Mouse (Mus musculus) heart, embryonic 14.5 days (tissue): ENCODE data around the gene Crygf. TPM values are rescaled to one million over a fixed set of nuclear protein-coding genes. Genes with fewer than 3 reads are reported as not detected.
"Not testable (repeated sequence)": the region's sequence is repeated elsewhere in the genome, so short reads cannot be mapped to it uniquely, and the experiment has no call there.

ENCODE experiments used
- ATAC-seq: fragments of 200-750 bp; cut with Nextera tagmentation; 2 replicates; pipeline ENCODE4 v1.8.0; 2017; ENCODE audit warnings: low read depth, moderate TSS enrichment; ENCODE audit not compliant: insufficient number of reproducible peaks, insufficient read depth, low FRiP score
- H3K27ac ChIP-seq, 2 experiments: fragments of 200-500 bp in 1 of 2; fragments of 300-500 bp in 1 of 2; sonication (generic) in 1 of 2; replicated peaks in 1 of 2; 2 replicates each; pipeline ENCODE4 v1.5.1; 2012 to 2014; ENCODE audit warnings: low read depth in 2 of 2, low read length in 2 of 2, control low read depth in 1 of 2, mild to moderate bottlenecking in 1 of 2, mixed read lengths in 1 of 2; ENCODE audit not compliant: control insufficient read depth in 1 of 2, insufficient read depth in 1 of 2
- H3K27me3 ChIP-seq: fragments of 300-500 bp; sonication (generic); 2 replicates; pipeline ENCODE4 v1.6.1; 2014; ENCODE audit warnings: mild to moderate bottlenecking, low read length, control low read depth; ENCODE audit not compliant: control insufficient read depth, insufficient read depth
- H3K36me3 ChIP-seq: fragments of 300-500 bp; sonication (generic); 2 replicates; pipeline ENCODE4 v1.6.1; 2014; ENCODE audit warnings: mild to moderate bottlenecking, control low read depth, low read length, mixed read lengths; ENCODE audit not compliant: control insufficient read depth, insufficient read depth
- H3K4me1 ChIP-seq, 2 experiments: fragments of 200-500 bp in 1 of 2; fragments of 300-500 bp in 1 of 2; sonication (generic) in 1 of 2; 2 replicates each; pipeline ENCODE4 v1.6.1; 2012 to 2014; ENCODE audit warnings: low read length in 2 of 2, control low read depth in 1 of 2, mixed read lengths in 1 of 2; ENCODE audit not compliant: control insufficient read depth in 2 of 2, insufficient read depth in 2 of 2
- H3K4me2 ChIP-seq: fragments of 300-500 bp; sonication (generic); 2 replicates; pipeline ENCODE4 v1.6.1; 2014; ENCODE audit warnings: mild to moderate bottlenecking, low read length
- H3K4me3 ChIP-seq, 2 experiments: fragments of 200-500 bp in 1 of 2; fragments of 300-500 bp in 1 of 2; sonication (generic) in 1 of 2; 2 replicates each; pipeline ENCODE4 v1.5.1; 2012 to 2014; ENCODE audit warnings: low read length in 2 of 2, mild to moderate bottlenecking in 2 of 2, control low read depth in 1 of 2, low read depth in 1 of 2, moderate library complexity in 1 of 2; ENCODE audit not compliant: control insufficient read depth in 1 of 2, insufficient read depth in 1 of 2
- H3K9ac ChIP-seq: fragments of 300-500 bp; sonication (generic); 2 replicates; pipeline ENCODE4 v1.6.1; 2014; ENCODE audit warnings: mild to moderate bottlenecking, low read length
- H3K9me3 ChIP-seq: fragments of 300-500 bp; sonication (generic); 2 replicates; pipeline ENCODE4 v1.6.1; 2016; ENCODE audit warnings: low read length, control low read depth; ENCODE audit not compliant: control insufficient read depth
- WGBS: fragments of 180-500 bp; shearing (Covaris S2); extraction: QIAGEN DNeasy Blood & Tissue Kit; methylation state at CpG from one replicate; pipeline ENCODE4 v1.1.7; 2014; 5-methylcytosine and 5-hydroxymethylcytosine counted together
- polyA plus RNA-seq: library from polyadenylated mRNA; unstranded; fragments of >200 nt; fragmentation: Nextera tagmentation; extraction: Ambion mirVana; gene quantifications from 2 replicates; pipeline ENCODE4 v1.2.1, GENCODE M21; 2014

Crygf gene
- not detected in 2 replicates for polyA plus RNA-seq

DNA sequence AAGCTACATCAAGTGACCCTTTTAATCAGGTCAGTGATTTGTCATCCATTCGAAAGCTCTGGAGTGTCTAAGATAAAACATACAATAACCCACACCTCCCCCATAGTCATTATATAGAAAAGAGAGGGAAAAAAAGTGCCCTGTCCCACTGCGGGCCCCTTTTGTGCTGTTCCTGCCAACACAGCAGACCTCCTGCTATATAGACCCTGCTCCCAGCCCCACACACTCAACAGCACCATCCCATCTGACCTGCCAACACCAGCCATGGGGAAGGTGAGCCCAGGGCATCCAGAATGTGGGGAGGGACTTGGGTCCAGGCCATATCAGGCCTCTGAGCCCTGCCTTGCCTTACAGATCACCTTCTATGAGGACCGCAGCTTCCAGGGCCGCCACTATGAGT is at the start of gene Crygf:
Gene Crygf, plus strand, starts transcription at position 227 of the 400 bp plus-strand sequence.
- Histone ChIP-seq H3K36me3 (no peaks in the 10 kb centered on the region), H3K9me3 (no peaks in the 10 kb centered on the region), H3K27ac (no peak within 1 kb of the TSS), H3K4me3 (no peak within 1 kb of the TSS), H3K4me2 (no peak within 1 kb of the TSS), H3K4me1 (no peaks in the 10 kb centered on the region), H3K27me3 (no peaks in the 10 kb centered on the region), H3K9ac (no peak within 1 kb of the TSS)
- WGBS: 56% methylated on average over 4 of the region's 4 CpGs
- ATAC-seq: no peak

DNA sequence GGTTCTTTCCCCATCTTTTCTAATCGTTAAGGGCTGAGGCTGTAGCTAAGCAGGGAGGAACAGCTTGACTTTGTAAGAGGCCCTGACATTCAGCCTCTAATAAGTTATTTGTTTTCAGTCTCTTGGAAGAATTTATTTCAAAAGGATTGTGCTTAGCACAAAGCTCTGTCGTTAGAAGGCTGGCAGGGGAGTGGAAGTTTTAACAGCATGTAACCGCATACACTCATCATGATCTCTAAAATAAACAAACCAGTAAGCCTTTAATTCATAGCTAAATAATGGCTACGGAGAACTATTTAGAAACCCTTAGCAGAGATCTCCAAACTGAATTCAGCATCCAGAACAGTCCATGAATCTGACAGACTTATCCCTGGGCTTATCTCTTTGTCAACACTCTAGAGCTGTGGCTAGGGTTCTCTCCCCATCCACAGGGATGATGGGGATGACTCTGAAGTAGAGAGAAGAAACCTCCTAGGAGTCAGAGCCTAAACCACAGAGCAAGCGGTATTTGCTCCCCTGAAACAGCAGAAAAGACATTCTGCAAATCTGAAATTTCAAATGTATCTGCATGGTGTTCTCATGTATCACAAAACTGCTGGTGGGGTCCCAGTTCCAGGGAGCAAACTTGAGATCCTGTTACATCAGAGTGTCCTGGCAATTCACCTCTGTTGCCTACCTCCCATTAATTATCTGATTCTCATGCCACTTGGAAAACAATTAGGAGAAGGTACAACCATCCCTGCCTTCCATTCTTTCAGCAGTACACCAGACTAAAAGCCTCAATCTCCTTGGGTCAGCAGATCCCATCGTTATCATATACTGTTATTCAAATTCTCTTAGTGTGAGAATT is 734 bp upstream of the Crygf start:
- no peak for ATAC-seq
- H3K4me3 ChIP-seq: no peak overlapping the region
- no peak overlapping the region for H3K4me2 ChIP-seq
- 41% methylated on average over 6 of the region's 6 CpGs for WGBS
- H3K9ac ChIP-seq: no peak overlapping the region
- H3K36me3 ChIP-seq: no peaks in the 10 kb centered on the region
- no peak overlapping the region for H3K27ac ChIP-seq
- H3K4me1 ChIP-seq: no peaks in the 10 kb centered on the region
- no peaks in the 10 kb centered on the region for H3K27me3 ChIP-seq
- H3K9me3 ChIP-seq: no peaks in the 10 kb centered on the region

DNA sequence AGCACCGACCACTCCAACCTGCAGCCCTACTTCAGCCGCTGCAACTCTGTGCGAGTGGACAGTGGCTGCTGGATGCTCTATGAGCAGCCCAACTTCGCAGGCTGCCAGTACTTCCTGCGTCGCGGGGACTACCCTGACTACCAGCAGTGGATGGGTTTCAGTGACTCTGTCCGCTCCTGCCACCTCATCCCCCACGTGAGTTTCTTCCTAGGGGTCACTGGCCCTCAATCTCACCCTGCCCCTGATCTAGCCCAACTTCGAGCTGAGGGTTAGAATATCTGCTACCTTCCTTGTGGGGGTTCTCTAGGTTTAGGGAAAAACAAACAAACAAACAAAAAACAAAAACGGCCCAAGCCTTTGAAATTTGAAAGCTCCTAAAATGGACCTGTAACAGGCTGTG is 376 bp downstream of the Crygf start:
- H3K4me3 ChIP-seq, H3K27me3 ChIP-seq, H3K9me3 ChIP-seq, H3K9ac ChIP-seq, H3K36me3 ChIP-seq, ATAC-seq, H3K4me1 ChIP-seq, H3K4me2 ChIP-seq, H3K27ac ChIP-seq: not testable (repeated sequence)
- 74% methylated on average over 11 of the region's 11 CpGs for WGBS

DNA sequence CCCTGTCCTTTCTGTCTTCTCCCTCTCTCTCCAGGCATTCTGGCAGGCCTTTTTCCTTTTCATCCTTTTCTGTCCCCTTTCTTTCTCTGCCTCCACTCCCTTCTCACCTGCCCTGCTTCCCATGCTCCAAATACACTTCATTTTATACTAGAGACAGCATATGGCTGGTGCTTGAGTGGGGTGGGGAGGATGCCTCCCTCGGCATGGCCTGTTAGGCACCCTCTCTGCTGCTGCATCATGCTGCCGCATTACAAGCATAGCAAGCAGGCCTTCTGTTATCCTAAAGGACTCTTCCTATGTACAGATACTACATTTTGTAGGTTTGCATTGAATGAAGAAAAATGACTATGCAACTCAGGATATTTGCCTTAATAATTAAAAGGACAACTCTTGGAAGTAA is 3.7 kb downstream of the Crygf start:
- H3K9ac ChIP-seq: no peak overlapping the region
- no peaks in the 10 kb centered on the region for H3K9me3 ChIP-seq
- no peak overlapping the region for H3K4me2 ChIP-seq
- H3K27ac ChIP-seq: no peak overlapping the region
- H3K27me3 ChIP-seq: no peaks in the 10 kb centered on the region
- 66% methylated on average over 2 of the region's 2 CpGs for WGBS
- H3K4me3 ChIP-seq: no peak overlapping the region
- H3K4me1 ChIP-seq: no peaks in the 10 kb centered on the region
- no peak for ATAC-seq
- no peaks in the 10 kb centered on the region for H3K36me3 ChIP-seq

DNA sequence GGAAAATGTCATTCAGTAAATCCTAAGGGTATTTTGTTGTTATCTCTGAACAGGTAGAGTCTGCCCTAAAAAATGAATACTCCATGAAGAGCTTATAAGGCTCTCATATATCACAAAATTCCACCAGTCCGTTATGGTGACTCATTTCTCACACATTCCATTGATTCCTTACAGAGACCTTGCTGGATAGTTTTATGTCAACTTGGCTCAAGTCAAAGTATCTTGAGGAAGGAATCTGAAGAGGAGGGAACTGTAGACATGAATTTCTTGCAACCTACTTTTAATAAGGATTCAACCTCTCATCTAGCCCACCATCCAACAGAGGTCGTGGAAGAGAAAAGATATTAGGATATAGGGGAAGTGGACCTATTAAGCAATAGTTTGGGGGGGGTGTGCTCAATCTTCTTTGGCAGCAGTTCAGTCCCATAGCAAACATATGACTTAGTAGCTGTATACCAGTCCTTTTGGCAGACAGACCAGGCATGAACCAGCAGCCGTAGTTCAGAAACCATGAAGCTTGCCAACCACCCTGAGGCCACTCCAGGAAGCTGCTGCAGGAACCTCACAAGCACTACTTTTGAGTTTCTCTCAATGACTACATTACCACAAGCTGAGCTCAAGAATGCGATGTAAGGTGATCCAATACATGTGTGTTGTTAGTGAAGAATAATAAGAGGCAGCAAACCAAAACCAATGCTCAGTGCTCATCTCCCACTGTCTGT is 5.9 kb downstream of the Crygf start:
- H3K4me3 ChIP-seq: no peak overlapping the region
- H3K9ac ChIP-seq: no peak overlapping the region
- 72% methylated on average over 4 of the region's 4 CpGs for WGBS
- ATAC-seq: no peak
- H3K27ac ChIP-seq: no peak overlapping the region
- no peaks in the 10 kb centered on the region for H3K4me1 ChIP-seq
- no peaks in the 10 kb centered on the region for H3K36me3 ChIP-seq
- H3K27me3 ChIP-seq: no peaks in the 10 kb centered on the region
- H3K4me2 ChIP-seq: no peak overlapping the region
- no peaks in the 10 kb centered on the region for H3K9me3 ChIP-seq

Other genes with a start within 250 kb of the Crygf start
- 2.1 and 2.7 TPM in 2 replicates for gene Map2, start 248.8 kb downstream of the Crygf start, polyA plus RNA-seq